8 mouse cellular contexts compared by ENCODE assay signal in the genomic region with DNA sequence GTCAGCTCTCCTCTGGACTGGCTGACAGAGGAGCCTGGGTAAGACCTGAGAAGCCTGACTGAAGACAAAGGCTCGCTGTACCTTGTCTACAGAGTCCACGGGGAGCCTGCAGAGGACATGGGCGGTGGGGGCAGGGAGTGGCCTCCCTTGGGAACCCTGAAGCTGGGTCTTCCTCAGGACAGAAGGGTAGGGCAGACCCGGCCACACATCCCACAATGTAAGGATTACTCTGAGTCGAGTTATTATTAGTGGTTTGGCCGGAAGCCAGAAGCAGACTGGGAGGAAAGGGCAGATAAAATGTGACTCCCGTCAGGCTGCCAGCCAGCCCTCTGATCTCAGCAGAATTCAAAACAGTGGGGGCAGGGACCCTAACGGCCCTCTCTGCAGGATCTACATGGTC. TPM values are rescaled to one million over a fixed set of nuclear protein-coding genes. Genes with fewer than 3 reads are reported as not detected.
A peak's percentile ranks its signal among the peaks of the same experiment; 100 is the strongest.
DNase-seq lines count a peak whose midpoint lies in the region; ATAC-seq and TF ChIP-seq lines count a peak whose summit lies in the region.

No protein-coding gene starts in this region.

- no peak overlapping the region for H3K9ac ChIP-seq in intestine, embryonic 14.5 days (ENCODE audit: low read length)
- no peak overlapping the region for H3K9ac ChIP-seq in liver, embryonic 14.5 days (replicated peaks)
- peak overlapping the region; percentile 42; the same call in 1 of the 2 replicates for H3K9ac ChIP-seq in neural tube, embryonic 12.5 days

- peaks cover 60% of the 10 kb centered on the region for H3K4me1 ChIP-seq in intestine, embryonic 14.5 days (replicated peaks; ENCODE audit: control insufficient read depth, insufficient read depth, low read length)
- H3K4me1 ChIP-seq in liver, embryonic 14.5 days (replicated peaks; ENCODE audit: control insufficient read depth in 2 of 2, insufficient read depth in 2 of 2, low read length in 1 of 2): peaks cover 0 to 10% of the 10 kb centered on the region in 2 experiments; a peak in 3 of 4 replicates
- H3K4me1 ChIP-seq in neural tube, embryonic 12.5 days: peaks cover 97% of the 10 kb centered on the region

- no peak for TF ChIP-seq EP300 in liver, embryonic 14.5 days (IDR thresholded peaks at IDR 0.05; ENCODE audit: low read depth)

- no peak for TF ChIP-seq CTCF in liver, embryonic 14.5 days (IDR thresholded peaks at IDR 0.05; ENCODE audit: low read depth)

- H3K9me3 ChIP-seq in intestine, embryonic 14.5 days (ENCODE audit: control insufficient read depth, low read length): no peaks in the 10 kb centered on the region
- H3K9me3 ChIP-seq in liver, embryonic 14.5 days (ENCODE audit: control insufficient read depth, low read length): no peaks in the 10 kb centered on the region
- no peaks in the 10 kb centered on the region for H3K9me3 ChIP-seq in neural tube, embryonic 12.5 days

- 4% methylated on average over 8 of the region's 8 CpGs for WGBS in intestine, embryonic 14.5 days
- 0% methylated on average over 8 of the region's 8 CpGs for WGBS in liver, embryonic 14.5 days (ENCODE audit: insufficient replicate concordance)
- 3% methylated on average over 8 of the region's 8 CpGs for WGBS in neural tube, embryonic 12.5 days

- peak; percentile 69 for DNase-seq in MN1 (ENCODE audit: low spot score)
- DNase-seq in cerebellum, adult 8-10 months: peak; percentile 82
- peak; percentile 49 for DNase-seq in gastrocnemius, postnatal 25 days
- peak; percentile 78 for DNase-seq in intestine, embryonic 14.5 days (ENCODE audit: low spot score)
- peak; percentile 32 to 38 (median 34) for DNase-seq in liver, embryonic 14.5 days (ENCODE audit: low read depth in 3 of 3, low spot score in 3 of 3)
- DNase-seq in thymus, postnatal 36 days: no peak
- no peak for DNase-seq in left cerebral cortex, adult 9 months (ENCODE audit: low spot score in 2 of 2)

- ATAC-seq in intestine, embryonic 14.5 days (replicated peaks; ENCODE audit: low FRiP score, low TSS enrichment, low read depth): peak; percentile 40
- peak; percentile 23; the same call in 1 of the 2 replicates for ATAC-seq in liver, embryonic 14.5 days (ENCODE audit: insufficient read depth)
- ATAC-seq in neural tube, embryonic 12.5 days (ENCODE audit: low FRiP score, low read depth): no peak

- no peaks in the 10 kb centered on the region for H3K27me3 ChIP-seq in intestine, embryonic 14.5 days (replicated peaks; ENCODE audit: control insufficient read depth, insufficient read depth, low read length)
- H3K27me3 ChIP-seq in liver, embryonic 14.5 days (ENCODE audit: control insufficient read depth, insufficient read depth, low read length): no peaks in the 10 kb centered on the region
- H3K27me3 ChIP-seq in neural tube, embryonic 12.5 days (replicated peaks): no peaks in the 10 kb centered on the region

- no peak overlapping the region for H3K4me3 ChIP-seq in intestine, embryonic 14.5 days (ENCODE audit: low read depth, low read length)
- H3K4me3 ChIP-seq in liver, embryonic 14.5 days (ENCODE audit: insufficient read depth in 1 of 2, low read depth in 2 of 2, low read length in 2 of 2): no peak overlapping the region
- H3K4me3 ChIP-seq in neural tube, embryonic 12.5 days: no peak overlapping the region

- H3K27ac ChIP-seq in intestine, embryonic 14.5 days (ENCODE audit: low read depth): peak overlapping the region; percentile 57
- H3K27ac ChIP-seq in liver, embryonic 14.5 days: no peak overlapping the region
- peak overlapping the region; percentile 47; the same call in 1 of the 2 replicates for H3K27ac ChIP-seq in neural tube, embryonic 12.5 days

- no peaks in the 10 kb centered on the region for H3K36me3 ChIP-seq in intestine, embryonic 14.5 days (ENCODE audit: control insufficient read depth, insufficient read depth, low read length)
- no peaks in the 10 kb centered on the region for H3K36me3 ChIP-seq in liver, embryonic 14.5 days (replicated peaks; ENCODE audit: control insufficient read depth, insufficient read depth, low read depth)
- H3K36me3 ChIP-seq in neural tube, embryonic 12.5 days: no peaks in the 10 kb centered on the region

- peak overlapping the region; percentile 27 for H3K4me2 ChIP-seq in intestine, embryonic 14.5 days (ENCODE audit: low read length)
- H3K4me2 ChIP-seq in liver, embryonic 14.5 days (ENCODE audit: low read depth): peak overlapping the region; percentile 24
- peak overlapping the region; percentile 29 for H3K4me2 ChIP-seq in neural tube, embryonic 12.5 days (replicated peaks)

RNA-seq across cellular contexts. Expression of a gene that starts 30.4 kb away (rescaled TPM):
- 10 to 100 TPM; 11.4 to 15.2 TPM for total RNA-seq in gastrocnemius, postnatal 25 days (2021)
- 10.9 and 11.2 TPM in 2 replicates for polyA plus RNA-seq in intestine, embryonic 14.5 days (2014; fragmentation: Nextera tagmentation; extraction: Ambion mirVana)
- 1.8 TPM in 2 replicates for polyA plus RNA-seq in liver, embryonic 14.5 days (2012; rRNA removed)
- 1.8 TPM in 2 replicates for polyA plus RNA-seq in liver, embryonic 14.5 days (2014; fragmentation: Nextera tagmentation; extraction: Ambion mirVana)
- polyA plus RNA-seq in neural tube, embryonic 12.5 days (2016; fragmentation: Nextera tagmentation; extraction: Ambion mirVana): 14.5 and 20.4 TPM in 2 replicates

Comparison
In these comparisons a context has a peak if more than half of its experiments do, and no peak if none do; other contexts are left out.
1. DNase-seq: peak in MN1 (single experiment), cerebellum, adult 8-10 months (single experiment), gastrocnemius, postnatal 25 days (single experiment), intestine, embryonic 14.5 days (single experiment) and liver, embryonic 14.5 days (3 of 3); none in thymus, postnatal 36 days (0 of 2) and left cerebral cortex, adult 9 months (0 of 2).
2. Peak in every context shown above with its lines, with median percentiles within 50 percentile points of each other: H3K4me2 ChIP-seq.